Mouse (Mus musculus) adrenal gland, adult 8-10 months (tissue): ENCODE results near the gene Tmem63b. TPM values are rescaled to one million over a fixed set of nuclear protein-coding genes. Genes with fewer than 3 reads are reported as not detected.

ENCODE experiments used
- DNase-seq: peaks from one replicate; pipeline ENCODE4 v3.0.0; 2022
- total RNA-seq, 4 experiments: library from RNA; stranded (reverse); gene quantifications; 2 replicates each; pipeline ENCODE4 v1.2.4; 2022

Gene Tmem63b
- total RNA-seq: 10 to 100 TPM; 38.2 to 75.2 (median 53.9) TPM

DNA sequence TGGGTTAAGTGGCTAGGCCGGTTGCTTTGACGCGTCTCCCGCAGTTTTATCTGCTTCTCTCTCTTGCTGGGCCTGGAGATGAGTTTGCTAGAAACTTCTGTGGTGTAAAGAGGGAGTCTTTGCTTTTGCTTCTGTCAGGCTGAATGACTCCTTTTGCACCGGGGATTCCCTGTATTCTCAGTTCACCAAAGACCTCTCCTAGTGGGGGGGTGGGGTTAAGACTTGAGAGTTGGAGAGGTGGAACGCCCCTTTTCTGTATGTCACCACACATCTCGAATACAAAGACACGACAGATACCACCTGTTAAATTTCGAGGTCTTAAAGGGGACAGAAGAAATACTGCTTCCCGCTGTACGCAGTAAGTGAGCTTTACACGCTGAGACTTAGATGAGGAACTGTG, at the start of gene Tmem63b:
Gene Tmem63b, minus strand, starts transcription at position 190 of the 400 bp plus-strand sequence.
- no peak for DNase-seq

DNA sequence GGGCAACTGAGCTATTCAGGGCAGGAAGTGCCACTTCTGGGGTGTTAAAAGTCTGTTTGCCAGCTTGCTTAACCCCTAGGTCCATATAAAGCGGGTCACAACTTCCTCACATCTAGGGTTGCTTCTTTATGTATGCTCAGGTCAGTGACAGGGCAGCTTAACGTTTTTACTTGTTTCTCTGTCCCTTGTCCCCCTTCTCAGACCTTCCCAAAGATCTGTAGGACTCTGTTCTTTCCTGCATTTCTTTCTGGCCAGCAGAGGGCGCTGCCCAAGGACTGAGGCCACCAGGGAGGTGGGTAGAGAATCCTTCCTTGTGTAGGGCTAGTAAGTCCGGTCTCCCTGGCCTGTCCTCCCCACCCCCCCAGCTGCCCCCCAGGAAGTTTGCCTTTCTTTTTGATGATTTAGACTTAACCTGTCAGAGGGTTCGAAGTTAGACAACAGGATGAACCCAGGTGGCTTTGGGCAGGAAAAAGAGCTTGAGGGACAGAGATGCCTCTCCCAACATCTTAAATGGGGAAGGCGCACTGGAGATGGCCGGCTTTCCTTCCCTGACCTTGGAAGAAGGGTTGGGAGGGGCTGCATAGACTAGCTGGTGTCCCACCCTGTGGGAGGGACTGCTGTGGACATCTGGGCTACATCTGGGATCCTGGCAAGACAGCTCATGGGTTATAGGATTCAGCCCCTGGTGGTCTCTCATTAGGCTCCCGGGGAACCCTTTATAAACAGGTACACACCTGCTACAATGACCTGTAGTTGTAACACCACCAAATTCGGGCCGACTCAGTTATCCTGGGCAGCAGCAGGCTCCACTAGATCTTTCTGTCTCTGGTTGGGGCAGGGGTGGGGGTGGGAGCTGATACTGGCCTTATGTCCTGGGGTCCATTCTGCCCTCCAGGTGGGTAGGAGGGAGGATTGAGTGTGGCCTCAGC, 48.9 kb upstream of the Tmem63b start:
- DNase-seq: peak; percentile 68

DNA sequence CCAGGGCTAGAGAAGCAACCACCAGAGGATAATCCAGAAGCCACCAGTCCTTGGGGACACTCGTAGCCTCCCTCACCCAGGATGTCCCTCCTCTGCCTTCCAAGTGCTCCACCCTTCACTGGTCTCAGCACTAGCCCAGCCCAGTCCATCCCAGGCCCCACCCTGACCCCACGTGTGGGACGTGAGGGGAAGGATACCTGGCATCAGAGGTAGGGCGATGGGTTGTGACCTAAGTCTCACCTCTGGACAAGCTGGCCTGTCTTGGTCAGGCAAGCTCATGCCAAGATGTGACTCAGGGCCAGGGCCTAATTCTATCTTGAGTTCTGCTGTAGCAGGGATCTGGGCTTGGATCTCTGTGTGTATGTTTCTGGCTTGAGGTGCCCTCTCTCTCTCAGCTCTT, 48.2 kb upstream of the Tmem63b start:
- no peak for DNase-seq

DNA sequence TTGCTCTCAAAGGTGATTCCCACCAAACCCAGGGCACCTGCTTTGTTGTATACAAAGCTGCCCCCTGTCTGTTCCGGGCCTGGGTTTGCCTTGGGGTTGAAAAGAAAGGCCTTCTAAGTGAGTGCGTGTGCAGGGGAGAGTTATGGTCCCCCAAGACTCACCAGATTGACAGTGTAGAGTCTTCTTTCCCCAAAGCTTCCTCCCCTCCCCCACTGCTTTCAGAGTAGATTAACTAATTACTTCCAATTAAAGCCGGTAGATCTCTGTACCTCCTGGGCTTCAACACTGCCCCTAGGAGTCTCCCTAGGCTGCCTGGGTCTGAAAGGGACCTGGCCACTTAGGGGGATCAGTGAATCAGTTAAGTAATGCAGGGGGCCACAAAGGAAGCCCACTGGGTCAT, 47.6 kb upstream of the Tmem63b start:
- DNase-seq: no peak

DNA sequence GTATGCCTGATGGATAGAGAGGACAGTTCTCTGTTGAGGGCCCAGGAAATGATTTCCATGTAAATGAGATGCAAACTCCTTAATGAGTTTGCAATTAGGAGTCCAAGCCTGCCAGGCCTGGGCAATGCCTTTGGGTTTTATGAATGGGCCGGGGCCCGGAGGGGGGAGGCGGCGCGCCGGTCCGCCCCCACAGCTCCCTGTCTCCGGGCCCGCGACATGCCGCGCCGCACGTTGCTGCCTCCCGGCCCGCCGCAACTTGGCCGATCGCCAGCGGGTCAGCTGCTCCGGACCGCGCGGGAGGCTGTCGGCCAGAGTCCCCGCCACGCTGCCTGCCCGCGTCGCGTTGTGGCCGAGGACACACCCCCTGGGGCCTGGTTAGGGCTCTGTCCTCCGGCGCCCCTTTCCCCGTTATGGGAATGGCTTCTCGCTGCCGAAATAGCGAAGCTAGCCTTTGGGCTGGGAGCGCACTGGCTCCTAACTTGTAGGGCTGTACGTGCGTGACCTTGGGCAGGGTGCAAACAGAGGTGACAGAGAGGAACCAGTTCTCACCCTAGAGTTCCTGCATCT, 47.1 kb upstream of the Tmem63b start, which contains the start of gene 1600014C23Rik:
Gene 1600014C23Rik, minus strand, starts transcription at position 110 of the 567 bp plus-strand sequence.
- DNase-seq: peak; percentile 30

DNA sequence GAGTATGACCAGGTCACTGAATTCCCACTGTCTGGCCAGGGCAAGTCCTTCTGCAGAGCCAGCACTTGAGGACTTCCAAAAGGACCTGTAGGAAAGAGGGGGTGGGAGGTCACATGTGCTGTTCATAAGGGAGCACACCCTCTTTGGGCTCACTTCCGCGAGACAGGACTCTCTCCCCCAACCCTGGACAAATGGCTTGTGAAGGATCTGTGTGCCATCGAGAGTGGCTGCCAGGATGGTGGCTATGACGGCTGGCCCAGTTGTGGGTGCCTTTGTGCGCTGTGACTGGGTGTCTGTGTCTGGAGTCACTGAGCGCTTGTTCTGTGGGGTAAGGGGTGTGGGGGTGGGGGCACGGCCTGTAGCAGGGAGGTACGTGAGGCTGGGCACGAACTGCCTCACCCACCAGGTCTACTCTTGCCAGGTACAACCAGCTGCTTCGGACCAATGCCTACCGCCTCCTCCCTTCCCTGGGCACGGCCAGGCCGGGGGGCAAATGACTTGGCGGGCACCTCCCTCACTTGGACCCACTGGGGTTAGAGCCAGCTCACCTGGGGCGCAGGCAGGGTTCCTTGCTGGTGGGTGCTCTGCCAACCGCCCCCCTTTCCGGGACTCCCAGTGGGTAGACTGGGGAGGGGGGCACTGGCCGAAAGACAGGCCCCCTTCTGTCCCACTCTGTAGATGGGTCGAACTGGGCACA, 46.5 kb upstream of the Tmem63b start:
- no peak for DNase-seq

DNA sequence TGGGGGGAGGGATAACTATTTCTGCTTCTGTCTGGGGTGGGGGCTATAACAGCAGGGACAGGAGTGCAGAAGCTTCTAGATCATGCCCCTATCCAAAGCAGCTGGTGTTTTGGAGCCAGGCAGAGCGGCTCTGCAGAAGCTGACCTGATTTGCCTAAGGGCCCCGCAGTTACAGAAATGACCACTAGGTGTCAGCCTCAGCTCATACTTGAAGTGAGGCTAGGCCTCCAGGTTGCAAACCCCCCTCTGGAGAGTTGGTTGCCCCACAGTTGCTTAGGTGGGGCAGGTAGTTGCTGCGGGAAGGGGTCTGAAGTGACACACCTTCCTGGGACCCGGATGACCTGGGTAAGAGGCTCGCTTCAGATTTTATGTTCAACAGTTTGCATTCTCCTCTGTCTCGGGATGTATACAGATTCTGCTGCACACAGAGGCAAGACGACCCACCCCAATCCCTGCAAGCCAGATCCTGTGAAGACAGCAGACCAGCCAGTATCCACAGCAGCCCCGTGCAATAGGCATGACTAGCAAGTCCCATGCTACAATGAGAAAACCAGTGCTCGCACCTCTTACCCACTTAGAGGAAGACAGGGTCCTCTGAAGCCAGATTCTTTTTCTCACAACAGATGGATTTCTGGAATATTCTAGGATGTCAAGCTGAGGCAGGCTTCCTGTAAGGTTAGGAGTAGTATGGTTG, 44.6 kb upstream of the Tmem63b start:
- DNase-seq: peak; percentile 71

DNA sequence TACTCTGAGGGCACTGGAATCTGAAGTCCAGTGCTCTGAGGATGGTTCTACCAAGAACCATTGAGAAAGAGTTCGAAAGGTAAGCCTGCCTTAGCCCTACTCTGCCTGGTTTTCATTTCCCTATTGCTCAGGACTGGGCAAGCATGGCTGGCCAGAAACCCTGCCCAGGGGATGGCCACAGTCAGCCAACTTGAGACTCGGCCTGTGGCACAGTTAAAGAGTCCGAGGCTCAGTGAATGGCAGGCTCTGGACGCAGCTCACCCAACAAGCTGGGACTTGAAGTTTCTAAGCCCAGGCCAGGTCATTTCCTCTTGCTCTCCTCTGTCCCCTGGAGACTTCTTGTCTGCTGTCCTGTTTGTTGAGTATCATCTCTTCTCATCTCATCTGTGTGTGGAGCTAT, 44.0 kb upstream of the Tmem63b start:
- no peak for DNase-seq

DNA sequence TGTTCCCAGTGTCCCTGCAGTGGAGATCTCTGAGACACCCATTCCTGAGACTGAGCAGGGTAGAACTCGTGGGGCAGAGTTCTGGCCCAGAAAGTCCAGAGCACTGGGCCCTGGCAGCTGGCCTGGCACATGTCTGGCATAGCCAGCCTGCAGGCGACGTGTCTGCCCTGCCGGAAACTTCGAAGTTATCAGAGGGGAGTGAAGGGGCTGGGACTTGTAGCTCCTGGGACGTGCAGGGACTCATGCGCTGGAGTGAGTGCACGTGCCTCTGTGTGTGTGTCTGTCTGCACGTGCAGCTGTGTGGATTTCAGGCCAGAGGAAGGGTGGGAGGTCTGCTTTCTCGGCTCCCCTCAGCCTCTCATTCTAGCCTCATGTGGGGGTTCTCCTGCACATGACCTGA, 42.7 kb upstream of the Tmem63b start:
- DNase-seq: no peak

DNA sequence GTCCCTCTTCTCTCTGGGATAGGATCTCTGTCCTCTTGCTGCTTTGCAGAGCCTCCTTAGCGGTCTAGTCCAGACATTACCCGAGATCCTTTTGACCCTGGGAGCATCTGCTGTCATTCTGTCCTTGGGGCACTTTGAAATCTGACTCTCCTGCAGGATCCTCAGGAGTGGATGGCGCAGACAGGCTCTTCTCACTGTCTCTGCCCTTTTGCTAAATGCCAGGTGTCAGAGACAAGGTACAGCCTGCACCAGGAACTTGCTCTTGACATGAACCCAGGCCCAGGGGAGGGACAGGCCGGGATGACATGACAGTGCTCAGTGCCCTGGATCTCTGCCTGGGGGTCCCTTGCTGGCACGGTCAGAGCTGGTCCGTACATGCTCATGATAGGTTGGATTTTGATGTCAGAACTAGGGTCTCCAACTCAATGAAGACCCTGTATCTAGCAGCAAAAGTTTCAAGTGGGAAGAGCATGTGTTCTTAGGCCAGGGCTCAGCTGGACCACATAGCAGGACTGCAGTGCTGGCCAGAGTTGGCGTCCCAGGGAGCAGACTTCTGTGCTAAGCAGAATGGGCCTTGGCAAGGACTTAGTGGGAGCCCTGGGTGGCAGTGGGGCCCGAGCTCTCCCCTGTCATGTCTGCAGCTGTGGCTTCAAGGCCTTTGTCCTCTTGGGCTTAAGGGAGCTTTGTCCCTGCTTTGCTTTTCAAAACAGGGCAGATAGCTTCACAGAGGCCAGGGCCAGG, 41.4 kb upstream of the Tmem63b start:
- no peak for DNase-seq

DNA sequence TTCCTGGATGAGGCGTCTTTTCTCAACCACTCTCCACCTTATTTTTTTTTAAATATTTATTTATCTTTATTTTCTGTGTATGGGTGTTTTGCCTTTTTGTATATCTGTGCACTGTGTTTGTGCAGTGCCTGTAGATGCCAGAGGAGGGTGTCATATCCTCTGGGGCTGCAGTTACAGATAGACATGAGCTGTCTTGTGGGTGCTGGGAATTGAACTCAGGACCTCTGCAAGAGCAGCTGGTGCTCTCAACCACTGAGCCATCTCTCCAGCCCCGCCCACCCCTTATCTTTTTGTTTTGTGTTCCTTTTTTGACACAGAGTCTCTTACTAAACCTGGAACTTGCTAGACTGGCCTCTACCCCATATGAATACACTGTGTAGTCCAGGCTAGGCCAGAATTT, 40.8 kb upstream of the Tmem63b start:
- DNase-seq: no peak

DNA sequence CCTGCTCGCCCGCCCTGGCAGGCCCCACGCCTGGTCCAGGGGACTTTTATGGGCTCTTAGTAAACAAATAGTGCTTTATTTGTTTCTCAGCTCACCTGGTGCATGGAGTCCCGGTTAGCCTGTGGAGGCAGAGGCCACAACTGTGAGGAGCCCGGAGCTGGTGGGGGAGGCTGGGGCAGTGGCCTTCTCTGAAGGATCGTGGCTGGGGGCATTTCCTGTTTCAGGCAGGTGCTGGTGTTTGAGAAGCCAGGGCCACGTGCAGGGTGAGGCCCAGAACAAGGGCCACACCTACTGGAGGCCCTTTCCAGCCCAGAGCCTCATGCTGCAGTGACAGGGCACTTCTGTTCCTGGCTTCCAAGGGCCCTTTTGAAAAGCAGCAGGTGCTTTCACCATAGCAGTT, 39.5 kb upstream of the Tmem63b start:
- DNase-seq: no peak

DNA sequence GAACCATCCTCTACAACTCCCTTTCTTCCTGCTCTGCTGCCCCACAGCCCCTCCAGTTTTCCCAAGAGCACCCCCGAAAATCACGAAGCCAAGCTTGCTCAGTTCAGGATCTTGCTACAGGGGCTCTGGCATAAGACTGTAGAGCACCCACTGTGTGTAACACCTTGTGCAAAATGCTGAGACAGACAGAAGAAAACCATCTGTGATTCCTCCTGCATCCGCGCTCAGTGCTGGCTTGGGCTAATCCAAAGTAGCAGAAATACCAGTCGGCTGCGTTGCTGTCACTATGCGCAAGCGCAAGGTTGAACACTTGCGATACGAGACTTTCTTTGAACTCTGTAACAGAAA, 37.8 kb upstream of the Tmem63b start:
- no peak for DNase-seq

DNA sequence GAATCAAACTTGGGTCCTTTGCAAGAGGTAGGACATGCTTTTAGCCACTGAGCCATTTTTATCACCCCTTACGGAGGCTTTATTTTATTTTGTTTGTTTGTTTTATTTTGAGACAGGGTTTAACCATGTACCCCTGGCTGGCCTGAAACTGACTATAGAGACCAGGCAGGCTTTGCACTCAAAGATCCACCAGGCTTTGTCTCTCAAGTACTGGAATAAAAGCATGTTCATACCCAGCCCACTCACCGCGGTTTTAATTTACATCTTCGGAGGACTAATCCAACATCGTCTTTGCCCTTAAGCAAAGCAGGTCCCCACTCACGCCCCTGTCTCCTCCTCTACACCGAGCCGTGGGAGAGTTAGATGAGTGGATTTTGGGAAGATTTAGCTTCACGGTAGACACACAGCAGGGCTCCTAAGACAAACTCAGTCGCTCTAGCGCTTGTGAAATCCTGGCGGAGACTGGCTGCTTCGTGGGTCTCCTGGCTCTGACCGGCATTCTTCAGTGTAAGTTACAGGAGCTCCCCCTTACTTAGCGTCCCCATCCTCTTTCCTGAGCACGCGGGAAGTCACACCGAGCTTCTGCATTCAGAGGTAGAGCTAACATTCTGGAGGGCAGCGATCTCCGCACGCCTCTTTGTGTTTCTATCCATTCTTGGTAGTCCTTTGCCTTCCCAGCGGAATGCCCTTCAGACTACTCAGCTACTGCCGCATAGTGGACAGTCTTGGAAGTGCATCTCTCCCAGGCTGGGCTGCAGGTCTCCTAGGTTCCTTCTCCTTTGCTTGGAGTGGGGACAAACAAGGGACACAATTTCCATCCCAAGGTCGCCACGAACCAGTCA, 37.2 kb upstream of the Tmem63b start:
- DNase-seq: peak; percentile 48

DNA sequence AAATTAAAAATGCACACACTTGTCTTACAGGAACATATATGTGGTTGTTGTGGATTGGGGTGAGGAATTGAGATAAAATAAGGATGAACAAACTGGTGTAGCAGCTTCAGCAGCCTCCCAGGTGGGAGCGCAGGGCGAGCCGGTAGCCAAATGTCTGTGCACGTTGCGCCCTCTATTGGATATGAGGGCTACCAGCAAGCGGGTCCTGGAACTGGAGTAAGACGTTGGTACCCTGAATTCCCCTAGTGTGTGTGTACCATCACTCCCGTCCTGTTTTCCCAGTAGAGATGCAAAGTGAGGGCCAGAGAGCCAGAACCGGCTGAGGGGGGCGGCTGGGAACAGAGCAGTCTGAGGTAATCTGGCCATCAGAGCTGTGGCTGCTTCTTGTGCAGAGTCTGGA, 31.6 kb upstream of the Tmem63b start:
- peak; percentile 49 for DNase-seq

DNA sequence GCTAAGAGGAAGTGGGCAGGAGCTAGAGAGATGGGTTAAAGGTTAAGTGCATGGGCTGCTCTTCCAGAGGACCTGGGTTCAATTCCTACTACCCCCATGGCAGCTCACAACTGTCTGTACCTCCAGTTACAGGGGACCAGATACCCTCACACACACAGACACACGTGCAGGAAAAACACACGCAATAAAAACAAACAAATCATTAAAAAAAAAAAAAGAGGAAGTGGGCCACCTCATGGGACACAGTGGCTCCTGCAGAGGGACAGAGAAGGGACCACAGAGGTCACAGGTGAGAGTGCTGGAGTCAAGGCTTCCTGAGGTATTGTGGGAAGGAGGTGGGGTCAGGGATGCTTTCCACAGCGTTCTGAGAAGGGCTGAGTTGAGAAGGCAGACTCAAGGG, 24.8 kb upstream of the Tmem63b start:
- no peak for DNase-seq

DNA sequence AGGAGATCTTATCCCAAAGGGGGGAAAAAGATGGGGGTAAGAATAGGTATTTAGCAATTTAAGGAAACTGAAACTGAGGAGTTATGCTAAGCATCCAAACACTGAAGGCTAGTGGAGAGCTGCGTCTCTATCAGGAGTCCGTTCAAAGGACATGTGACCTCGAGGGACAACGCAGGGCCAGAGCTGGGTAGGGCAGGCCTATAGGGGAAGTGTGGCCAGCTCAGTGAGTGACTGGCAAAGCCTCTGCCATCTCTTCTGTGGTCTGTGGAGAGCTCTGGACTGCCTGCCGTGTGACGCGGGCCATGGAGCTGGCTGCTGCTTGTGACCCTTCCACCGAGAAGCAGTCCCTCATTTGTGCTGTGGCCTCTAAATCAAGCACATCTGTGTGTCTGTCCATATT, 23.7 kb upstream of the Tmem63b start:
- DNase-seq: no peak

DNA sequence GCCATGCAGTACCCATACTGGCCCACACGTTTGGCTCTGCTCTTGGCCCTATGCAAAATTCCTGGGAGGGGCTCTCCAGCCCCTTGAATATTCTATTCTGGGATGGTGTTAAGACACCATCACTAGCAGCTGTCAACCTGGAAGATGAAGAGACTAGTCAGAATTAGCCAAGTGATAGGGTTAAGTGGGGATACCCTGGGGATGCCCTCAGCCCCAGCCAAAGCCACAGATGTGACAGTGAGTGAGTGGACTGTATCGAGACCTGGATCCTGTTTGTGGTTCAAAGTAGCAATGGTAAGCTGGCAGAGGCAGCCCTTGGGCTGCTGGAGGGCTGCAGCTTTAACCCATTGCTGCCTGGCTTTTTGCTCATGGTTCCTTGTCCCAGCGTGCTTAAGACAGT, 23.1 kb upstream of the Tmem63b start:
- no peak for DNase-seq

DNA sequence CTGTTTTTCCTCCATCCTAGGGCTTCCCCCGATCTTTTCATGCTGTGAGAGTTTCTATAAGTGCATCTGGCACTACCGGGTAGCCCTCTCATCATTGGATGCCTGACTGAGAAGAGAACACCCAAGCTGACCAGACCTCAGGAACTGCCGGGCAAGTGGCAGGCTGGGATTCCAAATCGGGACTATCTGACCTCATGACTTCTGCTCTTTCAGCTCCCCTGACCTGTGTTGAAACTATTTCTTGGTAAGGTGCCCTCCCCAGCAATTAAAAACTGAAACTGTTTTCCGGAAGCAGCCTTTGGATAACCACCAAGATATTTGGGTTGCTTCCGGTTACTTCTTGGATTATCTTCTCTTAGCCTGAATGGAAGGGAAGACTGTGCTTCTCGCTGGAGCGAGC, 21.5 kb upstream of the Tmem63b start:
- no peak for DNase-seq

DNA sequence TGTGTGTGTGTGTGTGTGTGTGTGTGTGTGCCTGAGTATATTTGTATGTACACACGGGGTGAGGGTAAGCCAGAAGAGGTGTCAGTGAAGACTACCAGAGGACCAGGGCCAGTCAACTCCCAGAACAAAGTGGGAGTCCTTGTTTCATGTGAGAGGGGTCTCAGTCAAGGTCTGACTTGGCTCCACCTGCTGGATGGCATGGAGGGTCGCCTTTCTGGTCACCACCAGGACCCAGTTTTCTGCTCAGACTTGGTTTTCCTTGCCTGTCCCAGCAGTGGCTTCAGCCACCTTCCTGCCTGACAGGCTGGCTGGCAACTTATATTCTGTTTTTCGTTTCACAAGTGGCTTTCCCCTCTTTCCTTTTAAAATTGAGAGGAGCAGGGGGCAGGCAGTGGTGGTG, 20.7 kb upstream of the Tmem63b start:
- DNase-seq: no peak

DNA sequence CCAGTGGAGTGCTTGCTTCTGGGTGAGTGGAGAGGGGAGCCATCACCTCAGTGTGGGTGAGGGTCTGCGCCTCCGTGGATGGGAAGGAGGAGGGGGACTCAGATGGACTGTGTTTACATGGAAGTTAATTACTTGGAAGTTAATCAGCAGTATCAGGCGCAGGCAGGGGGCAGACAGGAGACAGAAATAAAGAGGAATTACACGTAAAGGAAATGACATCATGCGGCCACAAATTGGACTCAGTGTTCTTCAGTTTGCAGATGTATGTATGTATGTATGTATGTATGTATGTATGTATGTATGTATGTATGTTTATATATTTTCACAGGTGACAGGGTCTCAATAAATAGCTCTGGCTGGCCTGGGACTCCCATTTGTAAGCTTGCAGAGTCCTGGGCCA, 20.1 kb upstream of the Tmem63b start:
- DNase-seq: no peak
